Mouse (Mus musculus) forebrain, embryonic 11.5 days (tissue): ENCODE measurements around the gene Plpp1. TPM values are rescaled to one million over a fixed set of nuclear protein-coding genes. Genes with fewer than 3 reads are reported as not detected.

Experiments used
- ATAC-seq: fragments of 200-750 bp; cut with Nextera tagmentation; replicated peaks from 2 replicates; pipeline ENCODE4 v1.8.0; 2017; ENCODE audit warnings: moderate TSS enrichment; ENCODE audit not compliant: low FRiP score
- DNase-seq: peaks from one replicate; pipeline ENCODE4 v3.0.0-alpha.2; 2017; ENCODE audit warnings: low spot score
- H3K27ac ChIP-seq: fragments of 300-500 bp; sonication (generic); 2 replicates; pipeline ENCODE4 v1.5.1; 2014; ENCODE audit warnings: low read depth, low read length
- H3K27me3 ChIP-seq: fragments of 300-500 bp; sonication (generic); 2 replicates; pipeline ENCODE4 v1.6.1; 2014; ENCODE audit warnings: mild to moderate bottlenecking, low read length, mixed read lengths; ENCODE audit not compliant: control insufficient read depth, insufficient read depth
- H3K36me3 ChIP-seq: fragments of 300-500 bp; sonication (generic); 2 replicates; pipeline ENCODE4 v1.6.1; 2014; ENCODE audit warnings: mild to moderate bottlenecking, low read length, moderate library complexity, mixed read lengths; ENCODE audit not compliant: control insufficient read depth, insufficient read depth
- H3K4me1 ChIP-seq: fragments of 300-500 bp; sonication (generic); replicated peaks from 2 replicates; pipeline ENCODE4 v1.6.1; 2014; ENCODE audit warnings: low read length, mixed read lengths; ENCODE audit not compliant: control insufficient read depth, insufficient read depth
- H3K4me2 ChIP-seq: fragments of 300-500 bp; sonication (generic); 2 replicates; pipeline ENCODE4 v1.6.1; 2014; ENCODE audit warnings: low read depth, mild to moderate bottlenecking, low read length, moderate library complexity, mixed read lengths; ENCODE audit not compliant: severe bottlenecking
- H3K4me3 ChIP-seq: fragments of 300-500 bp; sonication (generic); 2 replicates; pipeline ENCODE4 v1.5.1; 2014; ENCODE audit warnings: low read depth, low read length
- H3K9ac ChIP-seq: fragments of 300-500 bp; sonication (generic); 2 replicates; pipeline ENCODE4 v1.6.1; 2014; ENCODE audit warnings: low read length
- H3K9me3 ChIP-seq: fragments of 300-500 bp; sonication (generic); 2 replicates; pipeline ENCODE4 v1.6.1; 2016; ENCODE audit warnings: low read length, mixed read lengths; ENCODE audit not compliant: control insufficient read depth
- WGBS: fragments of 180-500 bp; shearing (Covaris S2); extraction: QIAGEN DNeasy Blood & Tissue Kit; methylation state at CpG from one replicate; pipeline ENCODE4 v1.1.7; 2014; 5-methylcytosine and 5-hydroxymethylcytosine counted together
- polyA plus RNA-seq: library from polyadenylated mRNA; unstranded; fragments of >200 nt; fragmentation: Nextera tagmentation; extraction: Ambion mirVana; gene quantifications from 2 replicates; pipeline ENCODE4 v1.2.1, GENCODE M21; 2014

The Plpp1 gene
- polyA plus RNA-seq, 1 experiment from 2014 or later: 16.1 TPM

- Histone ChIP-seq H3K27me3 (no peaks in the 10 kb centered on the region), H3K36me3 (no peaks in the 10 kb centered on the region), H3K4me2 (no peak overlapping the region), H3K4me3 (no peak overlapping the region), H3K4me1 (peaks cover 4% of the 10 kb centered on the region; the same call in 1 of the 2 replicates), H3K27ac (no peak overlapping the region), H3K9ac (no peak overlapping the region), H3K9me3 (peaks cover 10% of the 10 kb centered on the region)
- 43% methylated on average over 11 of the region's 11 CpGs for WGBS
- no peak for DNase-seq
- peak; percentile 51 for ATAC-seq
Measured at GRCm38 (mm10) chr13:112770528-112771328, 29.9 kb upstream of the Plpp1 start.

GRCm38 (mm10) chr13:112771447-112772208 is 29.0 kb upstream of the Plpp1 start:
- 54% methylated on average over 15 of the region's 15 CpGs for WGBS
- Histone ChIP-seq H3K36me3 (no peaks in the 10 kb centered on the region), H3K27ac (no peak overlapping the region), H3K9ac (no peak overlapping the region), H3K27me3 (no peaks in the 10 kb centered on the region), H3K4me1 (peaks cover 4% of the 10 kb centered on the region; the same call in 1 of the 2 replicates), H3K4me2 (no peak overlapping the region), H3K4me3 (no peak overlapping the region), H3K9me3 (peaks cover 10% of the 10 kb centered on the region)
- no peak for ATAC-seq
- peak; percentile 28 for DNase-seq

GRCm38 (mm10) chr13:112772252-112772651 is 28.3 kb upstream of the Plpp1 start:
- no peak overlapping the region for H3K27ac ChIP-seq
- H3K4me1 ChIP-seq: peaks cover 4% of the 10 kb centered on the region; the same call in 1 of the 2 replicates
- H3K36me3 ChIP-seq: no peaks in the 10 kb centered on the region
- H3K27me3 ChIP-seq: no peaks in the 10 kb centered on the region
- no peak overlapping the region for H3K9ac ChIP-seq
- H3K4me2 ChIP-seq: no peak overlapping the region
- no peak for DNase-seq
- H3K4me3 ChIP-seq: no peak overlapping the region
- no peak for ATAC-seq
- H3K9me3 ChIP-seq: peaks cover 7% of the 10 kb centered on the region
- 81% methylated on average over 11 of the region's 11 CpGs for WGBS

GRCm38 (mm10) chr13:112772861-112773260 is 27.7 kb upstream of the Plpp1 start:
- no peak overlapping the region for H3K9ac ChIP-seq
- peaks cover 4% of the 10 kb centered on the region; the same call in 1 of the 2 replicates for H3K4me1 ChIP-seq
- 83% methylated on average over 14 of the region's 14 CpGs for WGBS
- H3K36me3 ChIP-seq: no peaks in the 10 kb centered on the region
- H3K4me3 ChIP-seq: no peak overlapping the region
- peaks cover under 1% of the 10 kb centered on the region for H3K9me3 ChIP-seq
- H3K4me2 ChIP-seq: no peak overlapping the region
- no peaks in the 10 kb centered on the region for H3K27me3 ChIP-seq
- DNase-seq (no peak), ATAC-seq (no peak)
- no peak overlapping the region for H3K27ac ChIP-seq

GRCm38 (mm10) chr13:112773991-112774675 is 26.5 kb upstream of the Plpp1 start:
- Histone ChIP-seq H3K4me1 (peaks cover 4% of the 10 kb centered on the region; the same call in 1 of the 2 replicates), H3K4me3 (no peak overlapping the region), H3K4me2 (no peak overlapping the region), H3K27ac (no peak overlapping the region), H3K27me3 (no peaks in the 10 kb centered on the region), H3K9me3 (no peaks in the 10 kb centered on the region), H3K36me3 (no peaks in the 10 kb centered on the region), H3K9ac (no peak overlapping the region)
- 89% methylated on average over 3 of the region's 3 CpGs for WGBS
- ATAC-seq (no peak), DNase-seq (no peak)

GRCm38 (mm10) chr13:112775856-112776255 is 24.7 kb upstream of the Plpp1 start:
- no peak overlapping the region for H3K4me2 ChIP-seq
- no peaks in the 10 kb centered on the region for H3K36me3 ChIP-seq
- no peak overlapping the region for H3K9ac ChIP-seq
- WGBS: 90% methylated on average over 10 of the region's 10 CpGs
- no peak overlapping the region for H3K27ac ChIP-seq
- no peaks in the 10 kb centered on the region for H3K9me3 ChIP-seq
- ATAC-seq (no peak), DNase-seq (peak; percentile 30)
- no peak overlapping the region for H3K4me3 ChIP-seq
- H3K27me3 ChIP-seq: no peaks in the 10 kb centered on the region
- H3K4me1 ChIP-seq: no peaks in the 10 kb centered on the region; the same call in 1 of the 2 replicates

GRCm38 (mm10) chr13:112778407-112778806 is 22.2 kb upstream of the Plpp1 start:
- DNase-seq (peak; percentile 13), ATAC-seq (no peak)
- H3K27ac ChIP-seq: no peak overlapping the region
- no peak overlapping the region for H3K4me2 ChIP-seq
- no peaks in the 10 kb centered on the region for H3K4me1 ChIP-seq
- WGBS: 87% methylated on average over 5 of the region's 5 CpGs
- no peak overlapping the region for H3K9ac ChIP-seq
- no peak overlapping the region for H3K4me3 ChIP-seq
- no peaks in the 10 kb centered on the region for H3K36me3 ChIP-seq
- no peaks in the 10 kb centered on the region for H3K27me3 ChIP-seq
- H3K9me3 ChIP-seq: no peaks in the 10 kb centered on the region

GRCm38 (mm10) chr13:112785305-112785704 is 15.3 kb upstream of the Plpp1 start:
- Histone ChIP-seq H3K27ac (no peak overlapping the region), H3K4me3 (no peak overlapping the region), H3K4me1 (no peaks in the 10 kb centered on the region), H3K9me3 (no peaks in the 10 kb centered on the region), H3K36me3 (no peaks in the 10 kb centered on the region), H3K9ac (no peak overlapping the region), H3K27me3 (no peaks in the 10 kb centered on the region), H3K4me2 (no peak overlapping the region)
- DNase-seq (no peak), ATAC-seq (no peak)
- WGBS: 73% methylated on average over 7 of the region's 7 CpGs
